Mouse (Mus musculus) forebrain, postnatal 0 days (tissue): ENCODE data around the gene Pced1b. TPM values are rescaled to one million over a fixed set of nuclear protein-coding genes. Genes with fewer than 3 reads are reported as not detected.
"Not testable (repeated sequence)": the region's sequence is repeated elsewhere in the genome, so short reads cannot be mapped to it uniquely, and the experiment has no call there.

Source experiments
- ATAC-seq: fragments of 200-750 bp; cut with Nextera tagmentation; 2 replicates; pipeline ENCODE4 v1.8.0; 2017; ENCODE audit warnings: mild to moderate bottlenecking, moderate library complexity
- DNase-seq: peaks from one replicate; pipeline ENCODE4 v3.0.0-alpha.2; 2015
- H3K27ac ChIP-seq: fragments of 300-500 bp; sonication (generic); 2 replicates; pipeline ENCODE4 v1.5.1; 2014; ENCODE audit warnings: low read depth, mild to moderate bottlenecking, antibody characterized with exemption, low read length, moderate library complexity, mixed read lengths
- H3K27me3 ChIP-seq: fragments of 300-500 bp; sonication (generic); 2 replicates; pipeline ENCODE4 v1.6.1; 2014; ENCODE audit warnings: mild to moderate bottlenecking, low read length, mixed read lengths; ENCODE audit not compliant: insufficient read depth
- H3K36me3 ChIP-seq: fragments of 300-500 bp; sonication (generic); 2 replicates; pipeline ENCODE4 v1.6.1; 2014; ENCODE audit warnings: mild to moderate bottlenecking, moderate library complexity; ENCODE audit not compliant: insufficient read depth
- H3K4me1 ChIP-seq: fragments of 300-500 bp; sonication (generic); 2 replicates; pipeline ENCODE4 v1.6.1; 2014; ENCODE audit warnings: antibody characterized with exemption; ENCODE audit not compliant: insufficient read depth
- H3K4me2 ChIP-seq: fragments of 300-500 bp; sonication (generic); 2 replicates; pipeline ENCODE4 v1.6.1; 2014; ENCODE audit warnings: low read depth, mild to moderate bottlenecking, moderate library complexity
- H3K4me3 ChIP-seq: fragments of 300-500 bp; sonication (generic); 2 replicates; pipeline ENCODE4 v1.5.1; 2014; ENCODE audit warnings: low read depth, low read length, mixed read lengths
- H3K9ac ChIP-seq: fragments of 300-500 bp; sonication (generic); 2 replicates; pipeline ENCODE4 v1.6.1; 2014; ENCODE audit warnings: mild to moderate bottlenecking
- H3K9me3 ChIP-seq: fragments of 300-500 bp; sonication (generic); 2 replicates; pipeline ENCODE4 v1.6.1; 2016; ENCODE audit warnings: low read length
- CTCF ChIP-seq: sonication (generic); IDR thresholded peaks from 2 replicates; pipeline ENCODE4 v1.5.1; 2016; ENCODE audit warnings: antibody characterized with exemption, control low read depth, low read depth
- WGBS: fragments of 180-500 bp; shearing (Covaris S2); extraction: QIAGEN DNeasy Blood & Tissue Kit; methylation state at CpG from one replicate; pipeline ENCODE4 v1.1.7; 2014; 5-methylcytosine and 5-hydroxymethylcytosine counted together
- polyA plus RNA-seq: library from polyadenylated mRNA; unstranded; fragments of >200 nt; fragmentation: Nextera tagmentation; extraction: Ambion mirVana; gene quantifications from 2 replicates; pipeline ENCODE4 v1.2.1, GENCODE M21; 2015
- total RNA-seq: library from RNA; depleted of rRNA; stranded (reverse); fragments of >200 nt; gene quantifications from 2 replicates; pipeline ENCODE4 v1.2.3, GENCODE M21; 2014

Gene Pced1b
- total and polyA plus RNA-seq, 2 experiments from 2014 or later, result 4.4 to 6.9 TPM

- TF ChIP-seq CTCF, result no peak
- Histone ChIP-seq H3K4me1 (no peaks in the 10 kb centered on the region), H3K9ac (no peak overlapping the region), H3K27me3 (no peaks in the 10 kb centered on the region), H3K4me3 (no peak overlapping the region), H3K9me3 (no peaks in the 10 kb centered on the region), H3K4me2 (no peak overlapping the region), H3K27ac (no peak overlapping the region), H3K36me3 (no peaks in the 10 kb centered on the region)
- no peak for ATAC-seq
- 96% methylated on average over 28 of the region's 28 CpGs for WGBS
- no peak for DNase-seq
Observed at GRCm38 (mm10) chr15:97384170-97385018, 137.5 kb downstream of the Pced1b start.

- 93% methylated on average over 10 of the region's 10 CpGs for WGBS
- not testable (repeated sequence) for H3K9ac ChIP-seq, H3K27me3 ChIP-seq, H3K27ac ChIP-seq, ATAC-seq, H3K36me3 ChIP-seq, H3K4me1 ChIP-seq, H3K9me3 ChIP-seq, H3K4me2 ChIP-seq, H3K4me3 ChIP-seq, DNase-seq
Observed at GRCm38 (mm10) chr15:97385174-97385573, 138.3 kb downstream of the Pced1b start.

GRCm38 (mm10) chr15:97387793-97388192, 140.9 kb downstream of the Pced1b start:
- DNase-seq (no peak), ATAC-seq (no peak)
- Histone ChIP-seq H3K27me3 (no peaks in the 10 kb centered on the region), H3K27ac (no peak overlapping the region), H3K4me3 (no peak overlapping the region), H3K4me1 (no peaks in the 10 kb centered on the region), H3K36me3 (no peaks in the 10 kb centered on the region), H3K9ac (no peak overlapping the region), H3K9me3 (no peaks in the 10 kb centered on the region), H3K4me2 (no peak overlapping the region)
- 94% methylated on average over 6 of the region's 6 CpGs for WGBS
- no peak for TF ChIP-seq CTCF

- no peaks in the 10 kb centered on the region for H3K36me3 ChIP-seq
- no peak overlapping the region for H3K4me2 ChIP-seq
- no peak overlapping the region for H3K4me3 ChIP-seq
- no peak for ATAC-seq
- DNase-seq, result no peak
- H3K9me3 ChIP-seq, result no peaks in the 10 kb centered on the region
- TF ChIP-seq CTCF, result no peak
- H3K27ac ChIP-seq, result no peak overlapping the region
- no peak overlapping the region for H3K9ac ChIP-seq
- no peaks in the 10 kb centered on the region for H3K4me1 ChIP-seq
- H3K27me3 ChIP-seq, result no peaks in the 10 kb centered on the region
- 91% methylated on average over 4 of the region's 4 CpGs for WGBS
Observed at GRCm38 (mm10) chr15:97389577-97389976, 142.7 kb downstream of the Pced1b start.

GRCm38 (mm10) chr15:97390778-97391177, 143.9 kb downstream of the Pced1b start:
- Histone ChIP-seq H3K27me3 (no peaks in the 10 kb centered on the region), H3K4me3 (no peak overlapping the region), H3K9ac (no peak overlapping the region), H3K4me1 (no peaks in the 10 kb centered on the region), H3K9me3 (no peaks in the 10 kb centered on the region), H3K36me3 (no peaks in the 10 kb centered on the region), H3K4me2 (no peak overlapping the region), H3K27ac (no peak overlapping the region)
- no peak for TF ChIP-seq CTCF
- ATAC-seq (no peak), DNase-seq (no peak)
- 95% methylated on average over 2 of the region's 2 CpGs for WGBS

GRCm38 (mm10) chr15:97391436-97391835, 144.5 kb downstream of the Pced1b start:
- no peaks in the 10 kb centered on the region for H3K36me3 ChIP-seq
- no peak overlapping the region for H3K27ac ChIP-seq
- H3K4me1 ChIP-seq, result no peaks in the 10 kb centered on the region
- H3K4me2 ChIP-seq, result no peak overlapping the region
- WGBS, result 99% methylated on average over 2 of the region's 2 CpGs
- H3K4me3 ChIP-seq, result no peak overlapping the region
- H3K27me3 ChIP-seq, result no peaks in the 10 kb centered on the region
- no peak for DNase-seq
- no peak for ATAC-seq
- H3K9me3 ChIP-seq, result no peaks in the 10 kb centered on the region
- H3K9ac ChIP-seq, result no peak overlapping the region
- no peak for TF ChIP-seq CTCF

- Histone ChIP-seq H3K4me3 (no peak overlapping the region), H3K9me3 (no peaks in the 10 kb centered on the region), H3K36me3 (no peaks in the 10 kb centered on the region), H3K27ac (no peak overlapping the region), H3K27me3 (no peaks in the 10 kb centered on the region), H3K4me1 (no peaks in the 10 kb centered on the region), H3K4me2 (no peak overlapping the region), H3K9ac (no peak overlapping the region)
- DNase-seq, result no peak
- WGBS, result 57% methylated on average over 12 of the region's 12 CpGs
- no peak for TF ChIP-seq CTCF
- ATAC-seq, result no peak
Observed at GRCm38 (mm10) chr15:97394561-97394960, 147.7 kb downstream of the Pced1b start.
